Mouse (Mus musculus): Measurements from ENCODE around the gene Hist1h1b.
"Not testable (repeated sequence)": the region's sequence is repeated elsewhere in the genome, so short reads cannot be mapped to it uniquely, and the experiment has no call there.

GRCm38 (mm10) chr13:21797163-21797562, 16.7 kb upstream of the Hist1h1b start:
- not testable (repeated sequence) for TF ChIP-seq CTCF (IDR thresholded peaks at IDR 0.05; ENCODE audit: borderline replicate concordance, extremely low read depth, insufficient read depth, insufficient read length); POLR2A (IDR thresholded peaks at IDR 0.05; ENCODE audit: borderline replicate concordance, extremely low read depth, insufficient read depth, insufficient read length, poor library complexity, severe bottlenecking)

Measured in brain, embryonic 14.5 days (tissue).